Mouse (Mus musculus): Measurements from ENCODE around the gene Zdhhc17. TPM values are rescaled to one million over a fixed set of nuclear protein-coding genes. Genes with fewer than 3 reads are reported as not detected.

The Zdhhc17 gene
- total and polyA plus RNA-seq, 3 experiments = 5.8 to 8.0 (median 7.3) TPM

- no peaks in the 10 kb centered on the region for H3K4me1 ChIP-seq (ENCODE audit: control insufficient read depth in 1 of 2, insufficient read depth in 2 of 2)
- H3K4me2 ChIP-seq (ENCODE audit: insufficient read depth, low read depth, poor library complexity, severe bottlenecking) = no peak overlapping the region
- H3K27ac ChIP-seq (ENCODE audit: insufficient read depth, low read depth) = no peak overlapping the region
- H3K36me3 ChIP-seq (replicated peaks in 1 of 2; ENCODE audit: control insufficient read depth in 1 of 2, insufficient read depth in 1 of 2, low read length in 1 of 2) = no peaks in the 10 kb centered on the region
- H3K27me3 ChIP-seq (replicated peaks) = no peaks in the 10 kb centered on the region
- H3K4me3 ChIP-seq (replicated peaks in 1 of 3; ENCODE audit: low read depth in 2 of 3, low read length in 2 of 3, poor library complexity in 1 of 3) = no peak overlapping the region
- in situ Hi-C loops (cut with MboI; ENCODE audit: low pct_ligation_motif_present, low pct_unique_long_range_greater_than_20kb, low sequenced_read_pairs) (no loop called here), dilution Hi-C loops (cut with MboI; ENCODE audit: extremely low pct_ligation_motif_present, extremely low pct_unique_long_range_greater_than_20kb, low sequenced_read_pairs) (no loop called here)
- no peak for DNase-seq (ENCODE audit: extremely low read depth)
- no peak overlapping the region for H3K9ac ChIP-seq (ENCODE audit: insufficient read depth, low read depth)
- TF ChIP-seq ZNF384 (IDR thresholded peaks at IDR 0.05; ENCODE audit: low read depth, low read length) = no peak
- TF ChIP-seq SMC3 (IDR thresholded peaks at IDR 0.05; ENCODE audit: low read depth, low read length) = no peak
- no peak for TF ChIP-seq JUN (IDR thresholded peaks at IDR 0.05; ENCODE audit: insufficient read depth, low read depth, low read length)
- TF ChIP-seq MEF2A (IDR thresholded peaks at IDR 0.05; ENCODE audit: borderline replicate concordance, low read depth, low read length) = no peak
- TF ChIP-seq CHD2 (IDR thresholded peaks at IDR 0.05; ENCODE audit: low read length) = no peak
- TF ChIP-seq RCOR1 (conservative IDR thresholded peaks at IDR 0.05; ENCODE audit: low read depth, low read length) = no peak
- no peak for TF ChIP-seq NELFE (IDR thresholded peaks at IDR 0.05; ENCODE audit: low read depth, low read length)
- TF ChIP-seq IRF4 (IDR thresholded peaks at IDR 0.05; ENCODE audit: low read depth, low read length) = no peak
- TF ChIP-seq POLR2AphosphoS2 (IDR thresholded peaks at IDR 0.05; ENCODE audit: low read depth, low read length) = no peak
- no peak for TF ChIP-seq MAX (IDR thresholded peaks at IDR 0.05; ENCODE audit: low read length)
- TF ChIP-seq TCF12 (IDR thresholded peaks at IDR 0.05; ENCODE audit: low read depth, low read length) = no peak
- no peak for TF ChIP-seq MAZ (IDR thresholded peaks at IDR 0.05; ENCODE audit: low read depth, low read length)
- TF ChIP-seq BHLHE40 (IDR thresholded peaks at IDR 0.05; ENCODE audit: low read depth, low read length) = no peak
- no peak for TF ChIP-seq EP300 (IDR thresholded peaks at IDR 0.05; ENCODE audit: low read length)
- no peaks in the 10 kb centered on the region for H3K79me2 ChIP-seq (replicated peaks; ENCODE audit: control insufficient read depth, extremely low read depth, insufficient read depth, poor library complexity, severe bottlenecking)
- no peaks in the 10 kb centered on the region for H3K9me3 ChIP-seq (replicated peaks; ENCODE audit: low read length)
Observed at GRCm38 (mm10) chr10:110931913-110932560, 77.9 kb downstream of the Zdhhc17 start.

- DNase-seq (ENCODE audit: extremely low read depth) = no peak
- no peaks in the 10 kb centered on the region for H3K27me3 ChIP-seq (replicated peaks)
- H3K36me3 ChIP-seq (replicated peaks in 1 of 2; ENCODE audit: control insufficient read depth in 1 of 2, insufficient read depth in 1 of 2, low read length in 1 of 2) = no peaks in the 10 kb centered on the region
- no peaks in the 10 kb centered on the region for H3K9me3 ChIP-seq (replicated peaks; ENCODE audit: low read length)
- no peak overlapping the region for H3K4me3 ChIP-seq (replicated peaks in 1 of 3; ENCODE audit: low read depth in 2 of 3, low read length in 2 of 3, poor library complexity in 1 of 3)
- dilution Hi-C loops (cut with MboI; ENCODE audit: extremely low pct_ligation_motif_present, extremely low pct_unique_long_range_greater_than_20kb, low sequenced_read_pairs) (no loop called here), in situ Hi-C loops (cut with MboI; ENCODE audit: low pct_ligation_motif_present, low pct_unique_long_range_greater_than_20kb, low sequenced_read_pairs) (no loop called here)
- no peak overlapping the region for H3K4me2 ChIP-seq (ENCODE audit: insufficient read depth, low read depth, poor library complexity, severe bottlenecking)
- H3K27ac ChIP-seq (ENCODE audit: insufficient read depth, low read depth) = no peak overlapping the region
- no peaks in the 10 kb centered on the region for H3K79me2 ChIP-seq (replicated peaks; ENCODE audit: control insufficient read depth, extremely low read depth, insufficient read depth, poor library complexity, severe bottlenecking)
- no peak overlapping the region for H3K9ac ChIP-seq (ENCODE audit: insufficient read depth, low read depth)
- TF ChIP-seq CHD1 (IDR thresholded peaks at IDR 0.05; ENCODE audit: low read depth, low read length) (no peak), ETS1 (conservative IDR thresholded peaks at IDR 0.05; ENCODE audit: low read depth, low read length) (no peak), SMC3 (IDR thresholded peaks at IDR 0.05; ENCODE audit: low read depth, low read length) (no peak), MAX (IDR thresholded peaks at IDR 0.05; ENCODE audit: low read length) (no peak), ELF1 (IDR thresholded peaks at IDR 0.05; ENCODE audit: low read depth, low read length) (no peak), BHLHE40 (IDR thresholded peaks at IDR 0.05; ENCODE audit: low read depth, low read length) (no peak), MEF2A (IDR thresholded peaks at IDR 0.05; ENCODE audit: borderline replicate concordance, low read depth, low read length) (no peak), JUND (conservative IDR thresholded peaks at IDR 0.05; ENCODE audit: low read depth, low read length) (no peak), USF1 (IDR thresholded peaks at IDR 0.05; ENCODE audit: low read depth, low read length) (no peak), HCFC1 (IDR thresholded peaks at IDR 0.05; ENCODE audit: low read depth, low read length) (no peak), IRF4 (IDR thresholded peaks at IDR 0.05; ENCODE audit: low read depth, low read length) (no peak)
- no peaks in the 10 kb centered on the region for H3K4me1 ChIP-seq (ENCODE audit: control insufficient read depth in 1 of 2, insufficient read depth in 2 of 2)
Observed at GRCm38 (mm10) chr10:110931161-110931912, 78.6 kb downstream of the Zdhhc17 start.
